Mouse (Mus musculus): Measurements from ENCODE around the gene Pak7.

- TF ChIP-seq CTCF (IDR thresholded peaks at IDR 0.05; ENCODE audit: extremely low read depth, insufficient read depth, low read length) (no peak), POLR2A (IDR thresholded peaks at IDR 0.05; ENCODE audit: extremely low read depth, insufficient read depth, low read length) (no peak)
Observed at GRCm38 (mm10) chr2:136402587-136402986, 14.8 kb upstream of the Pak7 start.

Measured in cortical plate, adult 2 months (tissue).